Mouse (Mus musculus) MEL (cell line): ENCODE measurements around the gene 9930111J21Rik2.

Experiments
- EP300 ChIP-seq, 2 experiments: IDR thresholded peaks; 2 replicates each; pipeline ENCODE4 v1.6.1; 2011; ENCODE audit warnings: improper control_type of control experiment in 2 of 2, low read length in 2 of 2, low read depth in 1 of 2, mild to moderate bottlenecking in 1 of 2
- MYB ChIP-seq: IDR thresholded peaks from 2 replicates; pipeline ENCODE4 v1.6.1; 2011; ENCODE audit warnings: mild to moderate bottlenecking, low read depth, low read length, improper control_type of control experiment

- TF ChIP-seq EP300 (IDR thresholded peaks at IDR 0.05; ENCODE audit: low read depth in 1 of 2, low read length in 2 of 2) (no peak), MYB (no peak)
These were observed 32.1 kb upstream of the 9930111J21Rik2 start for GRCm38 (mm10) chr11:49083146-49083545.
